Mouse (Mus musculus) midbrain, embryonic 11.5 days (tissue): ENCODE measurements at regions not wholly inside any gene's neighbourhood (a gene's known extent, or its start where the extent isn't known, plus 50 kb on each side); places are given as distances from the start of the nearest gene placed in this dataset.
A peak's percentile ranks its signal among the peaks of the same experiment; 100 is the strongest.

Source experiments
- ATAC-seq: fragments of 200-750 bp; cut with Nextera tagmentation; 2 replicates; pipeline ENCODE4 v1.8.0; 2017; ENCODE audit warnings: moderate TSS enrichment, moderate library complexity; ENCODE audit not compliant: low FRiP score
- DNase-seq: peaks from one replicate; pipeline ENCODE4 v3.0.0; 2015; ENCODE audit warnings: low spot score; ENCODE audit errors: missing footprints
- H3K27ac ChIP-seq: fragments of 300-500 bp; sonication (generic); 2 replicates; pipeline ENCODE4 v1.5.1; 2014; ENCODE audit warnings: low read depth, low read length
- H3K27me3 ChIP-seq: fragments of 300-500 bp; sonication (generic); 2 replicates; pipeline ENCODE4 v1.6.1; 2014; ENCODE audit warnings: mild to moderate bottlenecking, low read length, moderate library complexity, mixed read lengths; ENCODE audit not compliant: control insufficient read depth, insufficient read depth
- H3K36me3 ChIP-seq: fragments of 300-500 bp; sonication (generic); 2 replicates; pipeline ENCODE4 v1.6.1; 2014; ENCODE audit warnings: mild to moderate bottlenecking, low read length, moderate library complexity, mixed read lengths; ENCODE audit not compliant: control insufficient read depth, insufficient read depth
- H3K4me1 ChIP-seq: fragments of 300-500 bp; sonication (generic); 2 replicates; pipeline ENCODE4 v1.6.1; 2014; ENCODE audit warnings: low read length; ENCODE audit not compliant: control insufficient read depth, insufficient read depth
- H3K4me2 ChIP-seq: fragments of 300-500 bp; sonication (generic); 2 replicates; pipeline ENCODE4 v1.6.1; 2014; ENCODE audit warnings: mild to moderate bottlenecking, moderate library complexity
- H3K4me3 ChIP-seq: fragments of 300-500 bp; sonication (generic); 2 replicates; pipeline ENCODE4 v1.5.1; 2014; ENCODE audit warnings: low read depth, low read length
- H3K9ac ChIP-seq: fragments of 300-500 bp; sonication (generic); 2 replicates; pipeline ENCODE4 v1.6.1; 2014; ENCODE audit warnings: low read length
- H3K9me3 ChIP-seq: fragments of 300-500 bp; sonication (generic); 2 replicates; pipeline ENCODE4 v1.6.1; 2016; ENCODE audit warnings: low read length; ENCODE audit not compliant: control insufficient read depth
- WGBS: fragments of 180-500 bp; shearing (Covaris S2); extraction: QIAGEN DNeasy Blood & Tissue Kit; methylation state at CpG from one replicate; pipeline ENCODE4 v1.1.7; 2014; 5-methylcytosine and 5-hydroxymethylcytosine counted together

DNA sequence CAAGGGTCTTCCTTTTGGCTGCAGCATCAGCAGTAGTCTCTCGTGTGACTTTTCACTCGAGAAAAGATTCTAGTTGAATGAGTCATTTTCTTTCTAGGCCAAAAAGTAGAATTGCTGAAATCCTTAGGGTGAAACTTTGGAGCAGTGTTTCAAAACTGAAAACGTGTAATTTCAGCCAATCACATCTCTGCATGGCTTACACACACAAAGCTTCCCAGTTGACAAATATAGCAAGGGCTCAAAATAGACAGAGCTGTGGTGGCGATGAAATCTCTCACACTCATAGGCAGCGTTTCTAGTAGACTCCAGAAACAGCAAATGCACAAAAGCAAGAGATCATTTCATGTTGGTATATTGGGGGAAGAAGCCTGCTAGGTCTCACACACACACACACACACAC, 283.1 kb upstream of the Rsrc1 start:
- H3K27ac ChIP-seq: no peak overlapping the region
- no peak overlapping the region for H3K4me2 ChIP-seq
- H3K9ac ChIP-seq: no peak overlapping the region
- WGBS: 88% methylated on average over 5 of the region's 5 CpGs
- H3K27me3 ChIP-seq: no peaks in the 10 kb centered on the region
- no peak for DNase-seq
- no peak overlapping the region for H3K4me3 ChIP-seq
- H3K4me1 ChIP-seq: no peaks in the 10 kb centered on the region
- no peaks in the 10 kb centered on the region for H3K9me3 ChIP-seq
- H3K36me3 ChIP-seq: no peaks in the 10 kb centered on the region
- no peak for ATAC-seq

DNA sequence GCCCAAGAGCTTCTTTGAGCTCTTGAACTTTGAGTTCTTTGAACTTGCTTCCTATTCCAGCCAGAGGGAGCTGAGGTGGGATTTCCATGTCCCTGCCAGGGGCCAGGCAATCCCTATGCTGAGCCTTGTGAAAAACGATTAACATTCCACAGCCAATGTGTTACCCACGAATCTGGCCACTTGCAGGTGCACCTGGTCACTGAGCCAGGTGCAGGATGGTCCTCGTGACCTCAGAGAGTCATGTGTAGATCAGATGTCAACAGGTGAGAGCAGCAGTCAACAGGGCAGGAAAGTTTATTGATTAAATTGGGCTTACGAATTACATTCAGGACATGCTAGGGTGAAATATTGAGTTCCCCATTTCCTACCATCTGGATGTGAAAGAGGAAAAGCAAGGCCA, 275.4 kb upstream of the Rsrc1 start:
- Histone ChIP-seq H3K4me2 (no peak overlapping the region), H3K4me3 (no peak overlapping the region), H3K36me3 (no peaks in the 10 kb centered on the region), H3K4me1 (no peaks in the 10 kb centered on the region), H3K9me3 (no peaks in the 10 kb centered on the region), H3K27ac (no peak overlapping the region), H3K27me3 (no peaks in the 10 kb centered on the region), H3K9ac (no peak overlapping the region)
- no peak for DNase-seq
- 87% methylated on average over 4 of the region's 4 CpGs for WGBS
- no peak for ATAC-seq

- peak; percentile 38; the same call in 1 of the 2 replicates for ATAC-seq
- Histone ChIP-seq H3K4me1 (no peaks in the 10 kb centered on the region), H3K27ac (no peak overlapping the region), H3K4me2 (no peak overlapping the region), H3K4me3 (no peak overlapping the region), H3K27me3 (no peaks in the 10 kb centered on the region), H3K9me3 (no peaks in the 10 kb centered on the region), H3K9ac (no peak overlapping the region), H3K36me3 (no peaks in the 10 kb centered on the region)
- no peak for DNase-seq
- 76% methylated on average over 1 of the region's 1 CpGs for WGBS
Observed at GRCm38 (mm10) chr3:66735468-66735867, 245.7 kb upstream of the Rsrc1 start.

DNA sequence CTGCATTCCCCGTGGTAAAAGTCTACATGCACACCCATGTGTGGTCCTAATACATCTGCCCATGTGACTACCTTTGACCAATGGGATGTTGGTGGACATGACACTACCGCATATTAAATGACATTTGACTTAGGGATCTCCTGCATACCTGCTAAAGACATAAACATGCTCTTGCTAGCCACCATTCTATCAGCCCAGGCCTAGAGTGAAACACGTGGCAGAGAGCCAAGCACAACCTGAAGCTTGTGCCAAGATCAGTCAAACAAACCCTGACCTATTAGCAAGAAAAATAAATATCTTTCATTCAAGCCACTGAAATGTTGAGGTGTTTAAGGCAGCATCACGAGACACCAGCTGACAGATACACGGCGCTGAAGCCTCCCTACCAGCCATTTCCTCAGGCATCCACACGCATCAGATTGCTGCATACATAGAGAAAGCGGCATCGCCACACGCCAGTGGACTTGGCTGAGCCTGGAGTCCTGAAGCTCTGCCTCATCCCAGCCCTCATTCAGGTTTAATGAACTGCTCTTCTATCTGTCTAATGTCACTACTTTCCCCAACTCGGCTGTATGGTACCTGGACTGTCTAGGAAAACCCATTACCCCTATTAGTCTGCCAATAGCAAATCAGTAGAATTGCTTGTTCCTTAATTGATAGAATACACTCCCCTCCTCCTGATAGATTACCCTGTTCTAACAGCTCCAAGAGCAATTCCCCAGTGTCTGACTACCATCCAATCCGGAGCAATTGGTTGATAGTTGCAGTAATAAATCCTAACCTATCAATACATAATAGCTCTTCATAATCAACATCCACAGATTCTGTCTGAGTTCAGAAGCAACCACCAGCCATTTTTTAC, 242.8 kb upstream of the Rsrc1 start:
- Histone ChIP-seq H3K27me3 (no peaks in the 10 kb centered on the region), H3K27ac (no peak overlapping the region), H3K9ac (no peak overlapping the region), H3K4me2 (no peak overlapping the region), H3K36me3 (no peaks in the 10 kb centered on the region), H3K4me3 (no peak overlapping the region), H3K9me3 (no peaks in the 10 kb centered on the region), H3K4me1 (no peaks in the 10 kb centered on the region)
- peak; percentile 7; the same call in 1 of the 2 replicates for ATAC-seq
- WGBS: 88% methylated on average over 12 of the region's 12 CpGs
- DNase-seq: peak; percentile 56

- Histone ChIP-seq H3K4me3 (no peak overlapping the region), H3K9ac (no peak overlapping the region), H3K27me3 (no peaks in the 10 kb centered on the region), H3K36me3 (no peaks in the 10 kb centered on the region), H3K27ac (no peak overlapping the region), H3K4me1 (no peaks in the 10 kb centered on the region), H3K9me3 (no peaks in the 10 kb centered on the region), H3K4me2 (no peak overlapping the region)
- 80% methylated on average over 7 of the region's 7 CpGs for WGBS
- ATAC-seq (no peak), DNase-seq (peak; percentile 75)
Observed at GRCm38 (mm10) chr3:66739356-66740014, 241.7 kb upstream of the Rsrc1 start.

DNA sequence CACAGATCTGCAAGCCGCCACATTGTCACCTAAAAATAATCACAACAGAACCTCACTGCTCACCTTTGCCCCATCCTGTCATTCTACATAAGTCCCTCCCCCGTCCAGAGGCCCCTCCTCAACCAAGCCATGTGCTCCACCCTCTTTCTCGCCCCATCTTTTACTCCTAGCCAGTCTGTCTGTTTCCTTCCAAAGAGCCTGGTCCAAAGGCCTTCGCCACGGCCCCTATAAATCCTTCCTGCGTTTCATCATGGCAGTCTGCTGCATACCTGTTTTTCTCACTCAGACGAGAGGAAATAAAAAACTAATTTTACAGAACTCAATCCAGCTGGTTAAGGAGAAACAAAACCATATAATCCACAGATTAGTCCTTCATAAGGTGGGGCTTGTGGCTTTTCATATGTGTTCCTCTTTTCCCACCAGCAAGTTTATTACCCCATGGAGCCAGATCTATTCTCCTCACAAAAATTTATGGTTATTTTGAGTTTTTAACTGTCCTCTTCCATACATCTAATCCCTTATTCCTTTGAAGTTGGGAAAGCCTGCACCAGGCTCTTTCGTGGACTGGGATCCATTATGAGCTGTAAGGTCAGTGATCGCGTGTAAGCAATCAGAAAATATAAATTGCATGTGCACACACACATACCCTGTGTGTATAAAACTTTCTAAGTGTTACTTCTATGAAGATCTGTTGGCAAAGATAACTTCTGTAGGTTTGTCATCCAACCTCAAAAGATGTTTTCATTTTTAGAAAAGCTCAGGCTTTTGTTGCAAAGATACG, 236.9 kb upstream of the Rsrc1 start:
- Histone ChIP-seq H3K9ac (no peak overlapping the region), H3K9me3 (no peaks in the 10 kb centered on the region), H3K27me3 (no peaks in the 10 kb centered on the region), H3K27ac (no peak overlapping the region), H3K4me1 (peaks cover 3% of the 10 kb centered on the region; the same call in 1 of the 2 replicates), H3K4me3 (no peak overlapping the region), H3K4me2 (no peak overlapping the region), H3K36me3 (no peaks in the 10 kb centered on the region)
- WGBS: 84% methylated on average over 11 of the region's 11 CpGs
- ATAC-seq (no peak), DNase-seq (no peak)

- H3K36me3 ChIP-seq: no peaks in the 10 kb centered on the region
- H3K9me3 ChIP-seq: no peaks in the 10 kb centered on the region
- no peaks in the 10 kb centered on the region for H3K27me3 ChIP-seq
- H3K4me2 ChIP-seq: no peak overlapping the region
- 73% methylated on average over 19 of the region's 19 CpGs for WGBS
- DNase-seq (peak; percentile 84), ATAC-seq (peak; percentile 65; the same call in 1 of the 2 replicates)
- no peak overlapping the region for H3K9ac ChIP-seq
- no peak overlapping the region for H3K27ac ChIP-seq
- peaks cover 3% of the 10 kb centered on the region; the same call in 1 of the 2 replicates for H3K4me1 ChIP-seq
- no peak overlapping the region for H3K4me3 ChIP-seq
Observed at GRCm38 (mm10) chr3:66746373-66747072, 234.7 kb upstream of the Rsrc1 start.

- Histone ChIP-seq H3K4me1 (peaks cover 3% of the 10 kb centered on the region; the same call in 1 of the 2 replicates), H3K27me3 (no peaks in the 10 kb centered on the region), H3K27ac (no peak overlapping the region)
Observed at GRCm38 (mm10) chr3:66747073-66747710, 234.0 kb upstream of the Rsrc1 start.

More at GRCm38 (mm10) chr3:66747073-66747710, 234.0 kb upstream of the Rsrc1 start:
- no peak for DNase-seq
- Histone ChIP-seq H3K4me3 (no peak overlapping the region), H3K4me2 (no peak overlapping the region), H3K36me3 (no peaks in the 10 kb centered on the region), H3K9ac (no peak overlapping the region), H3K9me3 (no peaks in the 10 kb centered on the region)
- ATAC-seq: peak; percentile 38; the same call in 1 of the 2 replicates
- WGBS: 67% methylated on average over 20 of the region's 20 CpGs
